Mouse (Mus musculus) naive thymus-derived CD4-positive, alpha-beta T cell, adult 5 months (primary cell): ENCODE results near the gene Snap91. TPM values are rescaled to one million over a fixed set of nuclear protein-coding genes. Genes with fewer than 3 reads are reported as not detected.

Experiments
- polyA plus RNA-seq: library from polyadenylated mRNA; unstranded; fragments of 100-300 nt; shearing (Covaris generic); gene quantifications from one replicate; pipeline ENCODE4 v1.2.1, GENCODE M21; 2017

Snap91 gene
- not detected for polyA plus RNA-seq

GRCm38 (mm10) chr9:86880113-86880972 lies at the start of gene Snap91:
TSS of gene Snap91 (minus strand) at chr9:86880654.

DNA sequence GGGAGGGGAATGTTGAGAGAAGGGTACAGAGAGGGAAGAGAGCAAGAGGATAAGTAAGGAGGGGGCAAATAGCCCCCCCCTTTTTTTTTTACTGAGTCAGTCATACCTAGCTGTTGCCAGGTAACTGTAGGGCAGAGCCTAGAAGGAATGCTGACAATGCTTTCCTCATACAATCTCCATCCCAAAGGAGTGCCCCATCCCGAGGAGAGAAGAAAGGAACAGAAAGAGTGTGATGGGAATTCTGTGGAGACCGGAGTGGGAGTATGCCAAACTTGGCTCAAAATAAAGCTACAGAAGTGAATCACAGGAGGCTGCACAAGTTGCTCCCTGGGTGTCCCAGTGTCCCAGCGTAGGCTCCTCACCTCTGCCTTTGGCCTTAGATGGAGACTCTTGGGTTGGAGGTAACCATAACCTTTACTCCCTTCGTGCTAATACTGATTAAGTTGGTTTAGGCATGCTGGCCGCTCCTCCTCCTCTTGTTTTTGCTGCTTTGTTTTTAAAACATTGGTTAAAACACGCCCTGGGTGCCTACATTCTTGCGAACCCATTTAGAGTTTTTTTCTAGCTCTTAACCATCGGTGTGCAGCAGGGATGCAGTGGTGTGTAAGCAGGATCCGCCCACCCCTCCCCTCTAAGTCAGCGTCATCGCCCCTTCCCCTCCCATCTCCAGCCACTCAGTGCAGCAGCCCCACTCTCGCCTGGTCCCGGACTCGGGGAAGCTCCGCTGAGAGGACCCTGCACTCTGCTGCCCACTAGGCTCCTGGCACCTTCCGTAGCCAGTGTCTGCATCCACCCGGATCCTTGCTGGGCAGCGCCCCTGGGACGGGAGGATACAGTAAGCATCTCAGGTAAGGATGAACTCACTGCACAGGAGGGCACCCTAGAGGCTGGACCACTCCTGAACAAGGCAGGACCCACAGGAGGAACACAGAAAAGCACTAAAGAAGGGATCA lies 137.2 kb downstream of the Snap91 start, which contains the start of gene Prss35:
TSS of gene Prss35 (plus strand) at position 691 of the 953 bp plus-strand sequence.

Other genes with a start within 250 kb of the Snap91 start
- not detected for gene Me1, start 184.7 kb downstream of the Snap91 start, polyA plus RNA-seq
- 0.21 TPM for gene Prss35, start 137.0 kb downstream of the Snap91 start, polyA plus RNA-seq
- gene Ripply2, start 134.9 kb upstream of the Snap91 start, polyA plus RNA-seq, result not detected
- gene Cyb5r4, start 141.4 kb upstream of the Snap91 start, polyA plus RNA-seq, result 63.0 TPM